Mouse (Mus musculus): ENCODE measurements around the gene Shkbp1. TPM values are rescaled to one million over a fixed set of nuclear protein-coding genes. Genes with fewer than 3 reads are reported as not detected.

Shkbp1 gene
- polyA plus RNA-seq (2012; ENCODE audit: insufficient read depth, low replicate concordance), result 214 and 344 TPM in 2 replicates

DNA sequence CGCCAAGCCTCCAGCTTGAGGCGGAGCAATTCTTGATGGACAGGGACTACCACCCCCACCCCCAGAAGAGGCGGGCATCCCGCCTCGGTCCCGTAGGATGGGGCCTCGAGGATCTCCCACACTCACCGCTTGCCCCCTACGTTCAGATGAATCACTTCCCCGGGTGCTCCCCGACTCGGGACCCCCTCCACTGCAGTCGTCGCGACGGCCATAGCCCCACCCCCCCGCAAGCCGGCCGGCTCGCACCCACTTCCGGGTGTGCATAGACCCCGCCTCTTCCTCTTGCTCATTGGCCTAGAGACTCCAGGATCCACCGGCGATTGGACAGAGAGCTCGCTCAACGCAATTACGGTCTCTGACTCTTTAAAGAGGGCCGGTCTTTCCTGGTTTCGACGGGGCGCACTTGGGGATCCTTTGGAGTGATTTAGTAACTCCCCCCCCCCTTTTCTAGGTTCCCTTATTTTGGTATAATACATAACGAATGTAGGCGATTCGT, at the start of gene Shkbp1:
Shkbp1 (minus strand) TSS at position 275 of the 496 bp plus-strand sequence.
- no peak for TF ChIP-seq FLI1 (IDR thresholded peaks at IDR 0.05; ENCODE audit: low read length)
- TF ChIP-seq GATA1 (IDR thresholded peaks at IDR 0.05; ENCODE audit: borderline replicate concordance, low read length), result no peak
- Histone ChIP-seq H3K4me3 (replicated peaks) (peak within 1 kb of the TSS; percentile 98), H3K36me3 (replicated peaks; ENCODE audit: low read length) (peaks cover 33% of the 10 kb centered on the region), H3K4me1 (peaks cover 50% of the 10 kb centered on the region), H3K9me3 (peaks cover 3% of the 10 kb centered on the region; the same call in 1 of the 2 replicates), H3K27me3 (replicated peaks) (no peaks in the 10 kb centered on the region)

DNA sequence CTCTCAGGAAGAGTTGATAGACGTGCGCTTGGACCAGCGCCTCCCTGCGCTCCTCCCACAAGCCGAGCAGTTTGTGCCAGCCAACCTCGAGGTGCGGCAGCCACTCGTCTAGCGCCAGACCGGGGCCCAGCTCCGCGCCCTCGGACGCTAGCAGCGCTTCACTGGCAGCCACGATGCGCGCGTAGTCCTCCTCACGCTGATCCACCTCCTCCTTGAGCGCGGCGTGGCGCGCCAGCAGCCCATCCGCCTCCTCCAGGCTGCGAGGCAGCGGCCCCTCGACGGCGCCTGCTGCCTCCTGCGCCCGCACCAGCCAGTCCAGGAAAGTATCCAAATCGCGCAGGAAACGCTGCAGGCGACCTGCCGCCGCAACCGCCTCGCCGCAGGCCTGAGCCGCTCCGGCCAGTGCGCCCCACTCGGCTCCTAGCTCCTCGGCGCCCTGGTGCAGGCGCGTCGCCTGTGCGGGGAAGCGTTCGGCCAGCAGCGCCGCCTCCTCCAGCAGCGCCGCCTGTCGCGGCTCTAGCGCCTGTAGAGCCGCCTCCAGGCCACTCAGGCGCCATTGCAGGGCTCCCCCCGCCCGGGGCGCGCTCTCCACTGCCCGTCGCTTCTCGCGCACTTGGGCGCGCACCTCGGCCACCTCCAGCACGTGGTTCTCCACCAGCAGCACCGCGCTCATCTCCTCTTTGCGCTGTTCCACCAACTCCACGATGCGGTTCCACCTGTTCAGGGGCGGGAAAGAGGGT, 48.6 kb upstream of the Shkbp1 start:
- Histone ChIP-seq H3K27me3 (replicated peaks) (peaks cover 92% of the 10 kb centered on the region), H3K4me3 (replicated peaks) (no peak overlapping the region), H3K9me3 (peaks cover 32% of the 10 kb centered on the region), H3K36me3 (replicated peaks; ENCODE audit: low read length) (no peaks in the 10 kb centered on the region), H3K4me1 (peaks cover 28% of the 10 kb centered on the region)
- no peak for TF ChIP-seq FLI1 (IDR thresholded peaks at IDR 0.05; ENCODE audit: low read length)
- no peak for TF ChIP-seq GATA1 (IDR thresholded peaks at IDR 0.05; ENCODE audit: borderline replicate concordance, low read length)

DNA sequence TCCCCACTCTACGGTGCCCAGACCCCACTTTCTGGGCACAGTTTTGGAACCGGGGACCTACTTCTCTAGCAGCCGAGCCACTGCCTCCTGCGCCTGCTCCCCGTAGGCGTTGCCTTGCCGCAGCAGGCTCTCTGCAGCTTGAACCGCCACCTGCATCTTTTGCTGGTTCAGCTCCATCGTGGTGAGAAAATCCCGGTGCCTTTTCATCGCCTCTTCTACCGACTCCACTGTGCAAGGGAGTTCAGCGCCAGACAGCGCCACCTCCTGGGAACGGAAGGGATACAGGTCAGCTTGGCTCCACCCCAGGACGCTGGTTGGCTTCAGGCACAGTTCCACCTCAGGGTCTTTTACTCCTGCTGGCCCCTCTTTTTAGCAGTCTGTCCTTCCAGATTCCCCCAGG, 46.9 kb upstream of the Shkbp1 start:
- Histone ChIP-seq H3K9me3 (peaks cover 33% of the 10 kb centered on the region), H3K4me1 (peaks cover 13% of the 10 kb centered on the region), H3K27me3 (replicated peaks) (peaks cover 89% of the 10 kb centered on the region), H3K36me3 (replicated peaks; ENCODE audit: low read length) (no peaks in the 10 kb centered on the region), H3K4me3 (replicated peaks) (peak overlapping the region; percentile 67)
- TF ChIP-seq GATA1 (IDR thresholded peaks at IDR 0.05; ENCODE audit: borderline replicate concordance, low read length) (no peak), FLI1 (IDR thresholded peaks at IDR 0.05; ENCODE audit: low read length) (no peak)

DNA sequence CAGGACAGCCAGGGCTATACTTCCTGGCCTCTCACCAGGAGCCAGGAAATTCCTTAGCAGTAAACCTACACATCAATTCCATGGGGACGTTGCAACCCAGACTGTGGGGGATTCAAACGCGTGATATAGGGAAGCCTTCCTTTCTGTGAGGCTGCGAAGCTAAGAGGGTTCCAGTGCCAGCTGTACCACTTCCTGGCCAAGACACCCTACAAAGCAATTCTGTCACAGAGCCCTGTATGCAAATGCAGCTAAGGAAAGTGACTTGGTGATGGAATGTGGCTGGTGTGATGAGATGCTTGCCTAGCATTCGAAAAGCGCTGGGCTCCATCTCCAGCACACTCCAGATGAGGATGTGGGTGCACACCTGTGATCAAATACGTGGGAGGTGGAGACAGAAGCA, 44.7 kb upstream of the Shkbp1 start:
- Histone ChIP-seq H3K4me3 (replicated peaks) (no peak overlapping the region), H3K4me1 (peaks cover 32% of the 10 kb centered on the region), H3K36me3 (replicated peaks; ENCODE audit: low read length) (no peaks in the 10 kb centered on the region), H3K27me3 (replicated peaks) (peaks cover 90% of the 10 kb centered on the region), H3K9me3 (peaks cover 24% of the 10 kb centered on the region)
- TF ChIP-seq GATA1 (IDR thresholded peaks at IDR 0.05; ENCODE audit: borderline replicate concordance, low read length) (no peak), FLI1 (IDR thresholded peaks at IDR 0.05; ENCODE audit: low read length) (no peak)

DNA sequence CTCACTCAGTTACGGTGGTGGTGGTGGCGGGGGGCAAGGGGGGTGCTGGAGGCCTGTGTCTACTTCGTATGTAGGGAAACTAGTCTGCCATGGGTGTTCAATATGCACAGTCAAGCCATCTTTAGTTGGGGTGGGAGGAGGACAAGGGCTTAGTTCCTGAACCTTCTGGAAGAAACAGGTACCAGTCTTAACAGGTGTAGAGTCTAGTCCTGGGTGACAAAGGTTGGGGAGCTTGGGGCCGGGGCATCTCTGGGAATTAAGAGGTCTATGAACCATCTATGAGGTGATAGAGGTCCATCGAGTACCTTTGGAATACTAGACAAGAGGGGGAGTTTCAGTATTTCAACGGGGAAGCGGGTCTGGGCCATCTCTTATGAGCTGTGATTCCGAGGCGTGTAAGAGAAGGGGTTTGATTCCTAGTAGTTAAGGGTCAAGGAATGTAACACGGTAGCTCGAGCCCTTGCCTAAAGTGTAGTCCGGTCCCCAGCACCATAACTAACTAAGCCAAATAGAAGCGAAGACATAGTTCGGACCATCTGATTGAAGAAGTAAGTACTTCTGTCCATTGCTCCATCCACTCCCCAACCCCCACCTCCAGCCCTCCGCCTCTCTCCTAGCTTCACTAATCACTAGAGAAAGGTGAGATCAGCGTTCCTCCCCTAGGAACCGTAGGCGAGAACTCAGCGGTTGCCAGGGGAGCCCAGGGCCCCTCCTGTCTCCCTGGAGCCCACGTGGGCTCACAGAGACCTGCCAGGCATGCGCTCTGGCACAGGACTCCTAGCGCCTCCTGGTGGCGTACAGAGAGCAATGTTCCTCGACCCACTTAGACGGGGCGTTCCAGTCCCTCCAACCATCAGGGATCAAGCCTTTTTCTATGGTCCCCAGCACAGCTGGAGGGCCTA, 41.5 kb upstream of the Shkbp1 start:
- H3K27me3 ChIP-seq (replicated peaks), result peaks cover 87% of the 10 kb centered on the region
- H3K4me3 ChIP-seq (replicated peaks), result peak overlapping the region; percentile 21
- TF ChIP-seq GATA1 (IDR thresholded peaks at IDR 0.05; ENCODE audit: borderline replicate concordance, low read length), result no peak
- no peak for TF ChIP-seq FLI1 (IDR thresholded peaks at IDR 0.05; ENCODE audit: low read length)
- H3K4me1 ChIP-seq, result peaks cover 22% of the 10 kb centered on the region
- no peaks in the 10 kb centered on the region for H3K36me3 ChIP-seq (replicated peaks; ENCODE audit: low read length)
- H3K9me3 ChIP-seq, result 0 out of 2 replicates have a peak, but pooled peaks cover 4% of the 10 kb centered on the region

DNA sequence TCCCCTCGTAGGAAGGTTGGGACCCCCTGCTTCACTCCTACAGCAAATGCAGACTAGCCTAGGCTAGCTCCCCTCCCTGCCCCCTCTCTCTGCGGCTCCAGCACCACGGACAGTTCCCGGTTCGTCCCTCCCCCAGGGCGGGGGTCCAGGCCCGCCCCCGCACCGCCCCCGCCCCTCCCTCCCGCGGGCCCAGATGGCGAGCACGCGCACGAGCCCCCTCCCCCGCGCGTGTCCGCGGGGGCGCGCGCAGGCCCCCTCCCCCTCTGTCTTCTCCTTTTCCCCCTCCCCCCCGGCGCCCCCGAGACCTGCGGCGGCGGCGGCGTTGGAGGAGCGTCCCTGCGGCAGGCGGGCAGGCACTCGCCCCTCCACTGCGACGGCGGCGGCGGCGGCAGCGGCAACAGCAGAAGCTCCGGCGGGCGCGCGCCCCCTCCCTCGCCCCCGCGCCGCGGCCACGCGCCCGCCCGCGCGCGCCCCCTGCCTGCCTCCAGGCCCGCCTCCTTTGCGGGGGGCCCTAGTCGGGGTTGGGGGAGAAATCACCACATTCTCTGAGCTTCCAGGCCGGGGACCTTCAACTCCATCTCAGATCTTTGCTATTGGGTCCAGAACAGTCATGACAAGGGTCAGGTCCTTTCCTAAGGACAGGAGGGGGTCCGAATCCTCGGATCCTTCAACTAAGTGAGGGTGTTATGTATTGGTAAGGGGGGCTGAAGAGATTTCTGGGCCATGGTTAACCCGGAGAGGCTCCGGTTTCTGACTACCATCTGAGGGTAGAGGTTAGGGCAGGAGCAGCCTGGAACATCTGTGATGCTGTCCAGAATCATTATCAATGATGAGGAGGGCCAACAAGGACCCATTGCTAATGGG, 40.6 kb upstream of the Shkbp1 start:
- peaks cover 87% of the 10 kb centered on the region for H3K27me3 ChIP-seq (replicated peaks)
- H3K4me1 ChIP-seq, result peaks cover 22% of the 10 kb centered on the region
- TF ChIP-seq GATA1 (IDR thresholded peaks at IDR 0.05; ENCODE audit: borderline replicate concordance, low read length) (no peak), FLI1 (IDR thresholded peaks at IDR 0.05; ENCODE audit: low read length) (no peak)
- H3K9me3 ChIP-seq, result 0 out of 2 replicates have a peak, but pooled peaks cover 4% of the 10 kb centered on the region
- no peaks in the 10 kb centered on the region for H3K36me3 ChIP-seq (replicated peaks; ENCODE audit: low read length)
- H3K4me3 ChIP-seq (replicated peaks), result peak overlapping the region; percentile 69

DNA sequence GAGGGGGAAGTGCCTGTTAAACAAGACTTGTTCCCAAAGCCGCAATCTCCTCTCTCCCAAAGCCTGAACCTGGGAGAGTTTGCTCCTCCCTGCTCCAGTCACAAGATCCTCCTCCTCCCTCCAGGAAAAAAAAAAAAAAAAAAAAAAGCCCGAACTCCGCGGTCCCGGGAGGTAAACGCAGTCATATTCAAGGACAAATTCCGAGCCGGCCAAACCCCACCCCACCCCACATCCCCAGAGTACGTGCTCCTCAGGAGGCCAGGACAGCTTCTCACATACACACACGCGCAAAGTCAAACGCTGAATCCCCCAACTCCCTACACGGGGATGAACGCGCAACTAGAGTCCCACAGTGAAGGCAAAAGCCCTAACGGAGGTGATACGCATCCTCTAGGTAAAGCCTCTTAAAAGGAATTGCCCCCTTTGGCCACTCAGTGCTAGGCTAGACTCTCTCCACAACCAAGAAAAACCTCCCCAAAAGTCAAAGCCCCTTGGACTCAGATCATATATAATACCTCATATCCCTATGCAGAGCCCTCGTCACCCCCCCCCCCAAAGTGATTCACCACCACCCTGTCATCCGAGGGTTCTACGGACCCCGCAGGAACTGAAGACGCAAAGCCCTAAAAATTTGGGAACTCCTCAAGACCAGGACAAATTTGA, 39.8 kb upstream of the Shkbp1 start:
- Histone ChIP-seq H3K36me3 (replicated peaks; ENCODE audit: low read length) (no peaks in the 10 kb centered on the region), H3K4me3 (replicated peaks) (peak overlapping the region; percentile 69), H3K27me3 (replicated peaks) (peaks cover 87% of the 10 kb centered on the region), H3K9me3 (0 out of 2 replicates have a peak, but pooled peaks cover 4% of the 10 kb centered on the region), H3K4me1 (peaks cover 22% of the 10 kb centered on the region)
- TF ChIP-seq GATA1 (IDR thresholded peaks at IDR 0.05; ENCODE audit: borderline replicate concordance, low read length) (no peak), FLI1 (IDR thresholded peaks at IDR 0.05; ENCODE audit: low read length) (no peak)

DNA sequence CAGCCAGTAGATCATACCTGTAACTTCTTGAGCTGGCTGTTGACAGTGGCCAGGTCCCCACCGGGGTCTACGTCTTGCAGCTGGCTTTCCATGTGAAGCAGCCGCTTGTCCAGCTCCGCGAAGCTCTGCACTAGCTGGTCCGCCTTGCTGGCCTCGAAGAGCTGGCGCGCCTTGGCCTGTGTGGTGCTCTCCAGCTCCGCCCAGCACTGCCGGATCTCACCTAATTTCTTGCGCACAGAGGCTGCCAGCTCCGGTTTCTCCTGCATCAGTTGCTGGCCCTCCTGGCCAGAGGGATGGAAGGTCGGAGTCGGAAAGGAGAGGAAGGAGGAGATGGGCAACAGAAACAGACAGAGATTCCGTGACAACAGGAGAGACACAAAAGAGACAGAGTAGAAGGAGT, 35.6 kb upstream of the Shkbp1 start:
- H3K36me3 ChIP-seq (replicated peaks; ENCODE audit: low read length), result no peaks in the 10 kb centered on the region
- peaks cover 59% of the 10 kb centered on the region for H3K27me3 ChIP-seq (replicated peaks)
- TF ChIP-seq GATA1 (IDR thresholded peaks at IDR 0.05; ENCODE audit: borderline replicate concordance, low read length) (no peak), FLI1 (IDR thresholded peaks at IDR 0.05; ENCODE audit: low read length) (no peak)

More for the DNA sequence above, 35.6 kb upstream of the Shkbp1 start:
- Histone ChIP-seq H3K9me3 (peaks cover 4% of the 10 kb centered on the region; the same call in 1 of the 2 replicates), H3K4me3 (replicated peaks) (no peak overlapping the region), H3K4me1 (peaks cover 16% of the 10 kb centered on the region)
